Mouse (Mus musculus): Measurements from ENCODE around the gene Sirpa. TPM values are rescaled to one million over a fixed set of nuclear protein-coding genes. Genes with fewer than 3 reads are reported as not detected.

The Sirpa gene
- total RNA-seq, 2 experiments from 2014 or later, result 207 to 208 TPM

GRCm38 (mm10) chr2:129581826-129582225 is 10.8 kb upstream of the Sirpa start:
- DNase-seq (ENCODE audit: low spot score in 2 of 2), result no peak

GRCm38 (mm10) chr2:129582261-129582660 is 10.4 kb upstream of the Sirpa start:
- no peak for DNase-seq (ENCODE audit: low spot score in 2 of 2)

- no peak for DNase-seq (ENCODE audit: low spot score in 2 of 2)
These were observed 7.7 kb upstream of the Sirpa start for GRCm38 (mm10) chr2:129584905-129585304.

GRCm38 (mm10) chr2:129585904-129586514 is 6.6 kb upstream of the Sirpa start:
- no peak for DNase-seq (ENCODE audit: low spot score in 2 of 2)

- DNase-seq (ENCODE audit: low spot score in 2 of 2), result no peak
These were observed 5.4 kb upstream of the Sirpa start for GRCm38 (mm10) chr2:129587241-129587640.

GRCm38 (mm10) chr2:129587825-129588251 is 4.8 kb upstream of the Sirpa start:
- DNase-seq (ENCODE audit: low spot score in 2 of 2), result no peak

GRCm38 (mm10) chr2:129591897-129592296 is 738 bp upstream of the Sirpa start:
- no peak for DNase-seq (ENCODE audit: low spot score in 2 of 2)

- peak; percentile 88 to 92 for DNase-seq (ENCODE audit: low spot score in 2 of 2)
These were observed 673 bp downstream of the Sirpa start for GRCm38 (mm10) chr2:129593141-129593875.

GRCm38 (mm10) chr2:129593876-129594421 is 1.3 kb downstream of the Sirpa start:
- DNase-seq (ENCODE audit: low spot score in 2 of 2), result peak in 1 of 2 experiments; percentile 53

GRCm38 (mm10) chr2:129594569-129594968 is 1.9 kb downstream of the Sirpa start:
- no peak for DNase-seq (ENCODE audit: low spot score in 2 of 2)

GRCm38 (mm10) chr2:129595206-129595605 is 2.6 kb downstream of the Sirpa start:
- no peak for DNase-seq (ENCODE audit: low spot score in 2 of 2)

GRCm38 (mm10) chr2:129595661-129596209 is 3.1 kb downstream of the Sirpa start:
- DNase-seq (ENCODE audit: low spot score in 2 of 2), result no peak

GRCm38 (mm10) chr2:129596555-129597172 is 4.0 kb downstream of the Sirpa start:
- DNase-seq (ENCODE audit: low spot score in 2 of 2), result no peak

- DNase-seq (ENCODE audit: low spot score in 2 of 2), result no peak
These were observed 4.9 kb downstream of the Sirpa start for GRCm38 (mm10) chr2:129597581-129597980.

- no peak for DNase-seq (ENCODE audit: low spot score in 2 of 2)
These were observed 5.5 kb downstream of the Sirpa start for GRCm38 (mm10) chr2:129598094-129598493.

- DNase-seq (ENCODE audit: low spot score in 2 of 2), result no peak
These were observed 6.8 kb downstream of the Sirpa start for GRCm38 (mm10) chr2:129599231-129600084.

- no peak for DNase-seq (ENCODE audit: low spot score in 2 of 2)
These were observed 8.5 kb downstream of the Sirpa start for GRCm38 (mm10) chr2:129601059-129601650.

- no peak for DNase-seq (ENCODE audit: low spot score in 2 of 2)
These were observed 9.4 kb downstream of the Sirpa start for GRCm38 (mm10) chr2:129601894-129602663.

GRCm38 (mm10) chr2:129602856-129603255 is 10.2 kb downstream of the Sirpa start:
- DNase-seq (ENCODE audit: low spot score in 2 of 2), result no peak

GRCm38 (mm10) chr2:129603536-129603935 is 10.9 kb downstream of the Sirpa start:
- no peak for DNase-seq (ENCODE audit: low spot score in 2 of 2)

Measured in layer of hippocampus, postnatal 10 days (tissue).